Mouse (Mus musculus) hindbrain, embryonic 10.5 days (tissue): ENCODE results near the gene Tcte3. TPM values are rescaled to one million over a fixed set of nuclear protein-coding genes. Genes with fewer than 3 reads are reported as not detected.
"Not testable (repeated sequence)": the region's sequence is repeated elsewhere in the genome, so short reads cannot be mapped to it uniquely, and the experiment has no call there.

ENCODE experiments used
- DNase-seq: peaks from one replicate; pipeline ENCODE4 v3.0.0-alpha.2; 2017; ENCODE audit warnings: low spot score
- H3K27ac ChIP-seq: fragments of 300-500 bp; sonication (generic); 2 replicates; pipeline ENCODE4 v1.5.1; 2016; ENCODE audit warnings: mild to moderate bottlenecking, moderate library complexity
- H3K27me3 ChIP-seq: fragments of 300-500 bp; sonication (generic); 2 replicates; pipeline ENCODE4 v1.6.1; 2016; ENCODE audit warnings: mild to moderate bottlenecking; ENCODE audit not compliant: poor library complexity, insufficient read depth, severe bottlenecking
- H3K36me3 ChIP-seq: fragments of 300-500 bp; sonication (generic); 2 replicates; pipeline ENCODE4 v1.6.1; 2016; ENCODE audit warnings: mild to moderate bottlenecking, moderate library complexity
- H3K4me1 ChIP-seq: fragments of 300-500 bp; sonication (generic); replicated peaks from 2 replicates; pipeline ENCODE4 v1.6.1; 2016; ENCODE audit warnings: mild to moderate bottlenecking
- H3K4me3 ChIP-seq: fragments of 300-500 bp; sonication (generic); 2 replicates; pipeline ENCODE4 v1.5.1; 2016; ENCODE audit warnings: mild to moderate bottlenecking, moderate library complexity
- H3K9me3 ChIP-seq: fragments of 300-500 bp; sonication (generic); 2 replicates; pipeline ENCODE4 v1.6.1; 2016; ENCODE audit warnings: mild to moderate bottlenecking, moderate library complexity
- WGBS: fragments of 180-500 bp; shearing (Covaris S2); methylation state at CpG from one replicate; pipeline ENCODE4 v1.1.7; 2016; 5-methylcytosine and 5-hydroxymethylcytosine counted together
- polyA plus RNA-seq: library from polyadenylated mRNA; unstranded; fragments of >200 nt; fragmentation: Nextera tagmentation; extraction: Ambion mirVana; gene quantifications from 2 replicates; pipeline ENCODE4 v1.2.1, GENCODE M21; 2016

Gene Tcte3
- polyA plus RNA-seq, 1 experiment from 2014 or later: 0.72 TPM

- not testable (repeated sequence) for H3K9me3 ChIP-seq, H3K4me3 ChIP-seq, DNase-seq, H3K4me1 ChIP-seq, H3K27me3 ChIP-seq, H3K36me3 ChIP-seq, H3K27ac ChIP-seq
- no CpG with 5 or more reads among the region's 97 CpGs for WGBS
These were observed 17.3 kb downstream of the Tcte3 start for GRCm38 (mm10) chr17:15023878-15024492.

GRCm38 (mm10) chr17:15021503-15022220 is 19.6 kb downstream of the Tcte3 start:
- not testable (repeated sequence) for H3K9me3 ChIP-seq, H3K4me3 ChIP-seq, H3K4me1 ChIP-seq, DNase-seq, H3K27ac ChIP-seq, H3K27me3 ChIP-seq, H3K36me3 ChIP-seq
- 83% methylated on average over 3 of the region's 3 CpGs for WGBS

- not testable (repeated sequence) for H3K9me3 ChIP-seq, H3K4me1 ChIP-seq, DNase-seq, H3K36me3 ChIP-seq, H3K27me3 ChIP-seq, H3K27ac ChIP-seq, H3K4me3 ChIP-seq
- no CpG with 5 or more reads among the region's 60 CpGs for WGBS
These were observed 31.4 kb downstream of the Tcte3 start, which contains the start of gene Gm3435 for GRCm38 (mm10) chr17:15009706-15010413. Gene Gm3435, plus strand, starts transcription at chr17:15010176.

DNA sequence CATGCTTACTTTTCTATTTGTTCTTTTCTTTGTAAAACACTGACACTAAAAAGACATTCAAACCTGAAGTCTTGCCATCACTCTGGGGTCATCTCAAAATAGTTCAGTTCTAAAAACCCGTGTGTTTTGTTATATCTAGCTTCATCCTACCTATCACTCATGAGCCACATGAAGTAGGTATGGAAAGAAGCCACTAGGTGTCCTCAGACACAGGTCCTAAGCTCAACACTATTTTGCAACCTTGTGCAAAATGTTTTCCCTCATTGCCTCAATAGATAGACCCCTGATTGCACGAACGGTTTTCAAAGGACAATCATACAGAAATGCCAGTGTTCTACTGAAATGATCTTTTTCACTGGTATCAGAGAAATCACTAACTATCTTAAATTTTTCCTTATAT is 32.2 kb downstream of the Tcte3 start:
- no CpG with 5 or more reads among the region's 3 CpGs for WGBS
- not testable (repeated sequence) for DNase-seq, H3K27me3 ChIP-seq, H3K9me3 ChIP-seq, H3K36me3 ChIP-seq, H3K4me1 ChIP-seq, H3K4me3 ChIP-seq, H3K27ac ChIP-seq

- H3K27me3 ChIP-seq, H3K9me3 ChIP-seq, DNase-seq, H3K4me3 ChIP-seq, H3K27ac ChIP-seq, H3K4me1 ChIP-seq, H3K36me3 ChIP-seq: not testable (repeated sequence)
- no CpG with 5 or more reads among the region's 4 CpGs for WGBS
These were observed 41.2 kb downstream of the Tcte3 start for GRCm38 (mm10) chr17:15000047-15000446.

GRCm38 (mm10) chr17:14994140-14994539 is 47.1 kb downstream of the Tcte3 start:
- WGBS: no CpG with 5 or more reads among the region's 5 CpGs

DNA sequence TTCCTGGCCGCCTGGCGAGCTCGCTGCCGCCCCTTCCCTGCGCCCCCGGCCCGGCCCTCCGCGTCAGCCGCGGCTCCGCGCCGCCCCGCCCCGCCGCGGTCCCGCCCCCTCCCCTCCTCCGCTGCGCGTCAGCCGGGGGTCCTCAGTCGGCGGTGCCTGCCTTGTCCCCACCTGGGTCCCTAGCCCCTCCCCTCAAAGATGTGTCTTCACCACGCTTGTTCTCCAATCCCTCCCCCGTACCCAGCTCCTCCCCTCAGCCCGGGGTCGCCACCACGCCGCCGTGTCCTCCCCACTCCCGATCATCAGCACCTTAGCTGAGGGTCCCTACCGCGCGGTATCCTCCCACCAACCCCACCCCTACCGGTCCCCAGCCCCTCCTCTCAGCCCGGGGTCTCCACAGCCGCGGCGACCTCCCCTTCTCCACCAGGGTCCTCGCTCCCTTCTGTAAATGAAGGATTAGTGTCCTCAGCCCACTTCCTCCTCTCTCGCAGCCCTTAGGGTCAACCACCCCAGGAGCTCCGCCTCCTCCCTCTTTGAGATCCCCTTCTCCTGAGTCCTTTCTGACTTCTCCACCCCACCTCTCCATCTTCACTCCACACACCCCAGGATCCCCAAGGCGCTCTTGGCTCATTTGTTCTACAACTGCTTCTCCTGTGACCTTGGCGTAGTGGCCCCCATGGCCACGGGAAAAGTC is 48.0 kb downstream of the Tcte3 start:
- H3K27ac ChIP-seq, H3K27me3 ChIP-seq: not testable (repeated sequence)
- WGBS: no CpG with 5 or more reads among the region's 47 CpGs

More at GRCm38 (mm10) chr17:14994140-14994539, 47.1 kb downstream of the Tcte3 start:
- not testable (repeated sequence) for H3K27me3 ChIP-seq, H3K27ac ChIP-seq, H3K4me1 ChIP-seq, H3K9me3 ChIP-seq, H3K4me3 ChIP-seq, DNase-seq, H3K36me3 ChIP-seq

GRCm38 (mm10) chr17:14992522-14993138 is 48.7 kb downstream of the Tcte3 start:
- not testable (repeated sequence) for H3K4me1 ChIP-seq, H3K27me3 ChIP-seq, H3K27ac ChIP-seq, H3K4me3 ChIP-seq, H3K36me3 ChIP-seq, H3K9me3 ChIP-seq, DNase-seq
- no CpG with 5 or more reads among the region's 98 CpGs for WGBS

More for the DNA sequence above, 48.0 kb downstream of the Tcte3 start:
- not testable (repeated sequence) for H3K4me3 ChIP-seq, H3K9me3 ChIP-seq, H3K4me1 ChIP-seq, H3K36me3 ChIP-seq, DNase-seq

GRCm38 (mm10) chr17:14990116-14990702 is 51.1 kb downstream of the Tcte3 start:
- not testable (repeated sequence) for H3K9me3 ChIP-seq, DNase-seq, H3K27ac ChIP-seq, H3K4me1 ChIP-seq, H3K36me3 ChIP-seq, H3K4me3 ChIP-seq, H3K27me3 ChIP-seq
- WGBS: 86% methylated on average over 4 of the region's 5 CpGs

DNA sequence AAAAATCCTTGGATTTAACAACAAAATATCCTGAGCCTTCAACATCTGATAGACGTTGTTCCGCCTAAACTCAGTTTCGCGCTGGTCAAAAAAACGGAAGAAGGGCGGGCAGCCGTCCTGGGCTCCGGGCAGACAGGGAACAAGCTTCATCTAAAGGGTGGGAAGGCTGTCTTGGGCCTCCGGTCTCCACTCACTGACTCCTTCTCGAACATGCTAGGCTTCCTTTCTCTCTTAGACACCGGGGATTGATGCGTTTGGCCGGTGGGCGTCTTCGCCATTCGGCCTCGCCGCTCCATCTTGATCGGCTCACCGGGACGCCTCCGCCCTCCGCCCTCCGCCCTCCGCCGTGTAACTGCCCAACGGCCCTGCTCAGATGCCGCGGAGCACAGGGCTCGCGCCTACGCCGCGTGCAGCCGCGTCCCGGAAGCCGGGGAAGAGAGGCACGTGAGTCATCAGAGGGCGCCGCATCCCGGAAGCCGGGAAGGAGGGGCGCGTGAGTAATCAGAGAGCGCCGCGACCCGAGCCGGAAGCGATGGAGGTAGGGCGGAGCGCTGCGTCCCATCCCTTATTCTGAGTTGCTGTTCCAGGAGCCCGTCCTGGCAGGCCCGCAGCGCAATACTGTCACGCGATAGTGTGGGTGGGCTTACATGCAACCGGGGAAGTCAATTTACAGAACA is 62.8 kb downstream of the Tcte3 start, which contains the start of the genes 9030025P20Rik and Gm3417:
Gene 9030025P20Rik (plus strand): TSS at position 107 of the 677 bp plus-strand sequence.
Gene Gm3417 (minus strand): TSS at position 429 of the 677 bp plus-strand sequence.
- H3K27ac ChIP-seq, H3K4me1 ChIP-seq, H3K9me3 ChIP-seq, DNase-seq, H3K27me3 ChIP-seq, H3K36me3 ChIP-seq: not testable (repeated sequence)
- no CpG with 5 or more reads among the region's 60 CpGs for WGBS
- H3K4me3 ChIP-seq: peak within 1 kb of the TSS; percentile 35; the same call in 1 of the 2 replicates

DNA sequence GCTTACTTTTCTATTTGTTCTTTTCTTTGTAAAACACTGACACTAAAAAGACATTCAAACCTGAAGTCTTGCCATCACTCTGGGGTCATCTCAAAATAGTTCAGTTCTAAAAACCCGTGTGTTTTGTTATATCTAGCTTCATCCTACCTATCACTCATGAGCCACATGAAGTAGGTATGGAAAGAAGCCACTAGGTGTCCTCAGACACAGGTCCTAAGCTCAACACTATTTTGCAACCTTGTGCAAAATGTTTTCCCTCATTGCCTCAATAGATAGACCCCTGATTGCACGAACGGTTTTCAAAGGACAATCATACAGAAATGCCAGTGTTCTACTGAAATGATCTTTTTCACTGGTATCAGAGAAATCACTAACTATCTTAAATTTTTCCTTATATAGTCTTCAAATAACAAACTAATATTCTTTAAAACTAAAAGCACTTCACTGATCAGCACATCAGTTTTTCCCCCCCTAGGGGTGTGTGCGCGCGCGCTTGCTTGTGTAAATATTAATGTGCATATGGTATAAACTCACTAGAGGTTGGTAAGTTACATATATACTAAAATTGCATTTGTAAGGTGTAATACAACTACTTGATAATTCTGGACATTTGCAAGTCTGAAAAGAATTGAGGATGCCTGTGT is 63.4 kb downstream of the Tcte3 start:
- DNase-seq, H3K27me3 ChIP-seq, H3K36me3 ChIP-seq, H3K27ac ChIP-seq, H3K4me1 ChIP-seq, H3K9me3 ChIP-seq: not testable (repeated sequence)
- 3% methylated on average over 4 of the region's 7 CpGs for WGBS
- H3K4me3 ChIP-seq: peak overlapping the region; percentile 35; the same call in 1 of the 2 replicates
